Mouse (Mus musculus): Measurements from ENCODE around the gene Scn8a.

DNA sequence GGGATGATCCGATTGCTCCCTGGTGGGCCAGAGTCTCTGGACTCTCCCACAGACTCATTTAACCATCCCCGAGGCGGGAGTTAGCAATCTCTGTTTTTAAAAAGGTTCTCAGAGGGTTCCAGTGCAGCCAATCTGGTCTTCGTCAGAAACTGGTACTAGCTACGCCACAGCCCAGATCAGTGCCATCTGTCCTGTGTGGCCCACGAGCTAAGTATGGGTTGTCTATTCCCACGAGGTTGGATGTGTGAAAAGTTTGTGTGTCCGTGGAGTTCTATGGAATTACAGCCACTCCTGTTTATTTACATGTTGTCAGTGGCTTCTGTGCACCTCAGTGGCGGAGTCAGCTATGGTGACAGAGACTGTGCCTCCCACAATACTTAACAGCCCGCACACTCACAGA lies 81.8 kb downstream of the Scn8a start:
- TF ChIP-seq POLR2A (IDR thresholded peaks at IDR 0.05; ENCODE audit: low read depth, low read length) (no peak), CTCF (conservative IDR thresholded peaks at IDR 0.05; ENCODE audit: insufficient read depth, insufficient read length, low read depth, low read length) (no peak)
